Mouse (Mus musculus): ENCODE results near the gene Sfxn1.

DNA sequence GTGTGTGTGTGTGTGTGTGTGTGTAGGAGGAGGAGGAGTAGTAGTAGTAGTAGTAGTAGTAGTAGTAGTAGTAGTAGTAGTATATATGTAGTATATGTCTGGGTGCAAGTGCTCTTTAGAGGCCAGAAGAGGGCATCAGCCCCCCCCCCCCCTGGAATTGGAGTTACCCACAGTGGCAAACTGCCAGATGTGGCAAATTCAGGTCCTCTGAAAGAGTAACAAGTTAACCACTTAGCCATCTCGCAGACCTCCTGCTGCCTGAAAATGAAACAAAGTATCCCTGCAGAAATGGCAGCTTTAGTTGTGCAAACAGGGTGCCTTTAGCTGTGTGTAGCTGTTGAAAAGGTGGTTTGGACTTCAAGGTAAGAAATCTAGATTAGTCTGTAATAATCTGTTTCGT, 1.8 kb downstream of the Sfxn1 start:
- no peak for TF ChIP-seq CTCF (IDR thresholded peaks at IDR 0.05; ENCODE audit: insufficient read depth, low read length)
- no peak for TF ChIP-seq POLR2A (IDR thresholded peaks at IDR 0.05; ENCODE audit: borderline replicate concordance, extremely low read depth, low read depth, low read length)
